In the genomic region with DNA sequence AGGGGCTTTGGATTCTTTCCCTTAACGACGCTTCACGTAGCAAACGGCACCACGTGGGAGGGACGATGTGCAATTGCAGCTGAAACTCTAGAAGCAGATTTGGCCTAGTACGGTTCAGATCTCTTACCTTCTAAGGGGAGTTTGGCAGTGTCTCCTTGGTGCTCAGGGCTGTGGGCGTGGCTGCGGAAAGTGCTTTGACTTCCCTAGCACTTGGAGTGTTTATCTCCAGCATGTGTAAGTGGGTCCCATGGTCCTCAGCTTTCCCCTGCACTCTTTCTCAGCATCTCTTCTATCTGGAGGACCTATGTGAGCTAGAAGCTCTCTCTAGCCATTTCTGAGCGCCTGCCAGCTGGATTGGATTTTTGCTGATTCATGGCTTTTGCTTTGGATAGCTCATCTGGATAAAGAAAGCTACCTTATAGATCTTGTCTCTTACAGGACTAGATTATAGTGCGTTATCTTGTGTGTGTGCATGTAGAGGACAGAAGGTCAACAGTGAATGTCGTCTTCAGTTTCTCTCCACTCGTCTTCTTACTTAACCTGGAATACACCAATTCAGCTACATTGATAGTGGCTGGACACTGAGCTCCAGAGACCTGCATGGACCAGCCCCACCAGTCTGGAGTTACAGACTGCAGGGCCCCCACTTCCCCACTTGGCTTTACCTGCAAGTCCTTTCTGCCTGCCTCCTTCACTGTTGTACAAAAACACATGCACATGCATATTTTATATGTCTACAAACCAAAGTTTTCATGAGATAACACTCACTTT, we compare ENCODE assay signal across 18 mouse cellular contexts.
DNase-seq lines count a peak whose midpoint lies in the region; ATAC-seq and TF ChIP-seq lines count a peak whose summit lies in the region.
"Had no signal": no experiment of that assay in that cellular context is flagged by ENCODE, and none has a peak within 500 bp of the region (broad histone marks: within the 10 kb centered on the region; RNA-seq: fewer than 3 reads in every experiment).

No protein-coding gene starts in this region.

- no peak for TF ChIP-seq CTCF in small intestine, adult 2 months (IDR thresholded peaks at IDR 0.05; ENCODE audit: extremely low read depth, insufficient read length, insufficient replicate concordance, low read depth, low read length)
- TF ChIP-seq CTCF in heart, adult 2 months (IDR thresholded peaks at IDR 0.05): no peak

- no peak overlapping the region for H3K27ac ChIP-seq in kidney, embryonic 16.5 days (ENCODE audit: low read length)
- no peak overlapping the region for H3K27ac ChIP-seq in lung, embryonic 16.5 days (ENCODE audit: low read length)
- peak overlapping the region; percentile 78 for H3K27ac ChIP-seq in small intestine, adult 2 months (ENCODE audit: insufficient read depth, low read depth, low read length)
- no peak overlapping the region for H3K27ac ChIP-seq in heart, adult 2 months
- H3K27ac ChIP-seq: liver, embryonic 14.5 days had no signal

- H3K9me3 ChIP-seq in kidney, embryonic 16.5 days (ENCODE audit: low read length): no peaks in the 10 kb centered on the region
- no peaks in the 10 kb centered on the region for H3K9me3 ChIP-seq in lung, embryonic 16.5 days (ENCODE audit: control insufficient read depth, low read length)
- H3K9me3 ChIP-seq: G1E had no signal

- peak; percentile 32; the same call in 1 of the 2 replicates for ATAC-seq in kidney, embryonic 16.5 days (ENCODE audit: low FRiP score, low TSS enrichment)
- ATAC-seq in lung, embryonic 16.5 days (ENCODE audit: low read depth): peak; percentile 82
- ATAC-seq: forebrain, postnatal 0 days had no signal

- H3K9ac ChIP-seq in kidney, embryonic 16.5 days (replicated peaks; ENCODE audit: low read length): no peak overlapping the region
- H3K9ac ChIP-seq in lung, embryonic 16.5 days (ENCODE audit: low read length): no peak overlapping the region
- H3K9ac ChIP-seq in heart, adult 2 months (ENCODE audit: low read depth, low read length): no peak overlapping the region
- H3K9ac ChIP-seq: forebrain, postnatal 0 days; liver, embryonic 14.5 days had no signal

- no peaks in the 10 kb centered on the region for H3K4me1 ChIP-seq in kidney, embryonic 16.5 days (ENCODE audit: insufficient read depth, low read length)
- H3K4me1 ChIP-seq in lung, embryonic 16.5 days (replicated peaks; ENCODE audit: control insufficient read depth, insufficient read depth, low read length): no peaks in the 10 kb centered on the region
- H3K4me1 ChIP-seq in small intestine, adult 2 months (ENCODE audit: control insufficient read depth, insufficient read depth, insufficient read length, low read length): peaks cover 34% of the 10 kb centered on the region
- peaks cover 1% of the 10 kb centered on the region; the same call in 1 of the 2 replicates for H3K4me1 ChIP-seq in heart, adult 2 months (ENCODE audit: control insufficient read depth, insufficient read depth, low read length)

- DNase-seq in embryo, embryonic 10 days (ENCODE audit: low spot score): peak; percentile 34
- no peak for DNase-seq in embryo, embryonic 10.5 days (ENCODE audit: low spot score)
- no peak for DNase-seq in kidney, postnatal 10 days
- DNase-seq in testis, postnatal 10 days (ENCODE audit: low spot score): no peak
- DNase-seq in heart, adult 2 months: no peak
- DNase-seq: adrenal gland, postnatal 10 days; cerebellum, adult 9-10 months; forebrain, postnatal 0 days; gastrocnemius, postnatal 10 days; kidney, postnatal 25 days; left cerebral cortex, postnatal 4 days; retina, postnatal 1 day; thymus, postnatal 25 days had no signal

- no peaks in the 10 kb centered on the region for H3K27me3 ChIP-seq in kidney, embryonic 16.5 days (ENCODE audit: insufficient read depth, low read length)
- H3K27me3 ChIP-seq in lung, embryonic 16.5 days (ENCODE audit: control insufficient read depth, insufficient read depth, low read depth, low read length): no peaks in the 10 kb centered on the region
- H3K27me3 ChIP-seq in small intestine, adult 2 months (ENCODE audit: control insufficient read depth, insufficient read depth, low read length): no peaks in the 10 kb centered on the region
- no peaks in the 10 kb centered on the region for H3K27me3 ChIP-seq in heart, adult 2 months (ENCODE audit: control insufficient read depth, insufficient read depth, low read length)

- 38% methylated on average over 13 of the region's 13 CpGs for WGBS in kidney, embryonic 16.5 days
- WGBS in lung, embryonic 16.5 days: 28% methylated on average over 13 of the region's 13 CpGs
- 56% methylated on average over 13 of the region's 13 CpGs for WGBS in small intestine, adult 2 months
- 66% methylated on average over 13 of the region's 13 CpGs for WGBS in heart, adult 2 months

- H3K79me2 ChIP-seq in heart, adult 2 months (replicated peaks; ENCODE audit: control insufficient read depth, insufficient read depth, low read length): no peaks in the 10 kb centered on the region

- H3K4me3 ChIP-seq in kidney, embryonic 16.5 days (ENCODE audit: low read length): no peak overlapping the region
- H3K4me3 ChIP-seq in lung, embryonic 16.5 days (ENCODE audit: low read length): no peak overlapping the region
- no peak overlapping the region for H3K4me3 ChIP-seq in small intestine, adult 2 months (ENCODE audit: low read depth, low read length)
- no peak overlapping the region for H3K4me3 ChIP-seq in heart, adult 2 months

- TF ChIP-seq POLR2A in small intestine, adult 2 months (IDR thresholded peaks at IDR 0.05; ENCODE audit: low read depth, low read length): no peak
- TF ChIP-seq POLR2A in heart, adult 2 months (IDR thresholded peaks at IDR 0.05; ENCODE audit: insufficient read depth, low read depth, low read length): no peak

- H3K36me3 ChIP-seq in kidney, embryonic 16.5 days (ENCODE audit: insufficient read depth, low read length): no peaks in the 10 kb centered on the region
- no peaks in the 10 kb centered on the region for H3K36me3 ChIP-seq in lung, embryonic 16.5 days (ENCODE audit: control insufficient read depth, insufficient read depth, low read length)
- H3K36me3 ChIP-seq in small intestine, adult 2 months (ENCODE audit: control insufficient read depth, insufficient read depth, low read length): no peaks in the 10 kb centered on the region
- no peaks in the 10 kb centered on the region for H3K36me3 ChIP-seq in heart, adult 2 months (ENCODE audit: control insufficient read depth, insufficient read depth, low read length)
- H3K36me3 ChIP-seq: G1E had no signal

- intact Hi-C loops in heart, adult 2 months (cut with DNase I): loop anchor here (5.0 kb wide), 1 partner anchor 308 kb away; no protein-coding TSS in a partner anchor

- TF ChIP-seq EP300 in heart, adult 2 months (IDR thresholded peaks at IDR 0.05; ENCODE audit: insufficient read depth, low read depth, low read length): no peak

- H3K4me2 ChIP-seq in kidney, embryonic 16.5 days (replicated peaks; ENCODE audit: low read depth, low read length): no peak overlapping the region
- no peak overlapping the region for H3K4me2 ChIP-seq in lung, embryonic 16.5 days (ENCODE audit: low read depth, low read length)
